Mouse (Mus musculus) bone marrow, adult 2 months (tissue): ENCODE measurements around the gene Sh3yl1. TPM values are rescaled to one million over a fixed set of nuclear protein-coding genes. Genes with fewer than 3 reads are reported as not detected.

Experiments
- H3K27ac ChIP-seq: fragments of 200-500 bp; 2 replicates; pipeline ENCODE4 v1.5.1; 2012; ENCODE audit warnings: low read depth, mild to moderate bottlenecking, control low read depth, inconsistent platforms, low read length; ENCODE audit not compliant: control insufficient read depth, poor library complexity, insufficient read depth
- H3K4me1 ChIP-seq: fragments of 200-500 bp; 2 replicates; pipeline ENCODE4 v1.6.1; 2011; ENCODE audit warnings: low read length; ENCODE audit not compliant: control insufficient read depth, insufficient read depth
- H3K4me3 ChIP-seq: fragments of 200-500 bp; replicated peaks from 2 replicates; pipeline ENCODE3; 2011; ENCODE audit warnings: mild to moderate bottlenecking, low read depth, low read length, control low read depth; ENCODE audit not compliant: control insufficient read depth
- CTCF ChIP-seq: fragments of 200-500 bp; IDR thresholded peaks from 2 replicates; pipeline ENCODE4 v1.5.1; 2011; ENCODE audit warnings: low read length, control low read depth; ENCODE audit not compliant: control insufficient read depth, insufficient read depth
- POLR2A ChIP-seq: fragments of 200-500 bp; IDR thresholded peaks from 2 replicates; pipeline ENCODE4 v1.6.1; 2011; ENCODE audit warnings: low read depth, mild to moderate bottlenecking, control low read depth, low read length, borderline replicate concordance; ENCODE audit not compliant: control insufficient read depth
- WGBS: fragments of 180-500 bp; shearing (Covaris S2); methylation state at CpG from one replicate; pipeline ENCODE4 v1.1.7; 2018; 5-methylcytosine and 5-hydroxymethylcytosine counted together
- polyA plus RNA-seq: library from polyadenylated mRNA; stranded (reverse); fragments of >200 nt; gene quantifications from 2 replicates; pipeline ENCODE4 v1.2.4, GENCODE M21; 2011; ENCODE audit warnings: low replicate concordance; ENCODE audit not compliant: missing spikeins, insufficient read depth, insufficient read length

Gene Sh3yl1
- polyA plus RNA-seq, 1 experiment = 8.0 TPM

DNA sequence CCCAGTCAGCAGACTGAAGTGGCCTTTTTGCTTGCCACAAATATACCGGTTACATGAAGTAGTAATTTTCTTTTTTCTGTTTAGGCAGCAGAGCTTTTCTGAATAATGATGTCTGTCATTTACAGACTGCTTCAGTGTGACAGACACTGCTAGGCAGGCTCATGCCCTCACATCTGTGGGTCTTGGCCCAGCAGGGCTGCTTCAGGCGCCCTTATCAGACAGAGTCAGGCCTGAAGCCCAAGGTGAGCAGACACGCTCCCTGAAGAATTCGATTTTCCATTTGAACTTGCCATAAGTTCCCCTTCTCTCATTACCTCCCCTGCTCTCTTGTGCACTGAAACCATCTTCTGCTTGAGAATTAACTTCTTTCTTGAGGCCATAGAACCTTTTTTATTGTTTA is 23.5 kb upstream of the Sh3yl1 start:
- WGBS = 74% methylated on average over 4 of the region's 4 CpGs
- Histone ChIP-seq H3K4me1 (no peaks in the 10 kb centered on the region), H3K27ac (no peak overlapping the region), H3K4me3 (no peak overlapping the region)
- no peak for TF ChIP-seq POLR2A
- TF ChIP-seq CTCF = no peak

DNA sequence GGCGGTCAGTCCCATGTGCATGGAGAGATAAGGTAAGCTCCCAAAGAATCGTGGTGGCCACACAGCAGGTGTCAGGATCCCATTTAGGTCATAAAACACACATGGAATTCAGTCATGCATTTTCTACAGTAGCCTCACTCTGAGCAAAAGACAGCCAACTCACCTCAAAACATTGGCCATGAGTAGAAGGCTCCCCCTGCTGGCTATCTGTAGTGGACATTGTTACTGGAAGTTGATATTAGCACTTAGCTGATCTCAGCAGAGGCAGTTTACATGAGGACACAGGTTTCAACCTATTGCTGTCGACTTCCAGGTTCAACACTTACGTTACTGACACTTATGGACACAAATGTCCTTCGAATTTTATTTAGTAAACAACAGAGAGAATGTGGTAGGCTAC is 21.4 kb upstream of the Sh3yl1 start:
- no peak overlapping the region for H3K4me3 ChIP-seq
- 0 out of 2 replicates have a peak, but pooled peaks have one; percentile 25 for TF ChIP-seq CTCF
- no peak for TF ChIP-seq POLR2A
- WGBS = 48% methylated on average over 5 of the region's 5 CpGs
- H3K27ac ChIP-seq = no peak overlapping the region
- no peaks in the 10 kb centered on the region for H3K4me1 ChIP-seq

GRCm38 (mm10) chr12:30891438-30891837 is 20.0 kb upstream of the Sh3yl1 start:
- WGBS = 81% methylated on average over 7 of the region's 7 CpGs
- no peak overlapping the region for H3K4me3 ChIP-seq
- no peak for TF ChIP-seq CTCF
- no peak for TF ChIP-seq POLR2A
- H3K4me1 ChIP-seq = no peaks in the 10 kb centered on the region
- no peak overlapping the region for H3K27ac ChIP-seq

DNA sequence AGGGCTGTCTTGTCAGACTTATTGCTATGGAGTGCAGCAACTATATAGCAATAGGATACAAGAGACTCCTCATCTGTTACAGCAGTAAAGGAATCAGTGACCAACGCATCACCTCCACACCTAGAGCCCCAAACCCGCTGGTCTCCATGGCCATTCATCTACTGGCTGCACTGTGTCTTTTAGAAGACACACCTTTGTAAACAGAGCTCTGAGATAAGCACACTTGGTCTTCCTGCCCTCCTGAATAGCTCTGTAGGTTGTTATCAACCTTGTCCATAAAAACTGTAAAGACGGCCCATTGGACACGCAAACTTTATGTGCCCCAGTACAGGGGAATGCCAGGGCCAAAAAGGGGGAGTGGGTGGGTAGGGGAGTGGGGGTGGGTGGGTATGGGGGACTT is 14.4 kb upstream of the Sh3yl1 start:
- 73% methylated on average over 4 of the region's 4 CpGs for WGBS
- no peak for TF ChIP-seq CTCF
- no peak for TF ChIP-seq POLR2A
- H3K4me1 ChIP-seq = no peaks in the 10 kb centered on the region
- H3K27ac ChIP-seq = no peak overlapping the region
- H3K4me3 ChIP-seq = no peak overlapping the region

DNA sequence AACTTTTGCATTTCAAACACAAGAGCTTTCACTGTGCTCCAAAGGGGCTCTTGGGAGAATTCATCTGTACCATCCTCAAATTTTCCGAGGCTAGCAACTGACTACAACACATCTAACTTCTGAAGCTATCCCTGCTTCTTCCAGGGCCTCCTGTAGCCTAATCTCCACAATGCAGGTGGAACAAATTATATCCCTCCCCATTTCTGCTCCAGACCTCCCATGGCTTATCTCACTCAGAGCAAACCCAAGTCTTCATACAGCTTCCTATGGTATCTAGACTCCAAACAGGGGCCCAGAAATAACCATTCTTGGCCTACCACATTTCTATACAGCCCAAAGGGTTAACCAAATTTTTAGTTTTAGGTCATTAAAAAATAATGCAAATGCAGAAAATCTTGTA is 2.8 kb upstream of the Sh3yl1 start:
- WGBS = 63% methylated on average over 1 of the region's 1 CpGs
- peak overlapping the region; percentile 40; the same call in 1 of the 2 replicates for H3K27ac ChIP-seq
- no peak overlapping the region for H3K4me3 ChIP-seq
- no peak for TF ChIP-seq CTCF
- no peak for TF ChIP-seq POLR2A
- H3K4me1 ChIP-seq = peaks cover 1% of the 10 kb centered on the region; the same call in 1 of the 2 replicates

DNA sequence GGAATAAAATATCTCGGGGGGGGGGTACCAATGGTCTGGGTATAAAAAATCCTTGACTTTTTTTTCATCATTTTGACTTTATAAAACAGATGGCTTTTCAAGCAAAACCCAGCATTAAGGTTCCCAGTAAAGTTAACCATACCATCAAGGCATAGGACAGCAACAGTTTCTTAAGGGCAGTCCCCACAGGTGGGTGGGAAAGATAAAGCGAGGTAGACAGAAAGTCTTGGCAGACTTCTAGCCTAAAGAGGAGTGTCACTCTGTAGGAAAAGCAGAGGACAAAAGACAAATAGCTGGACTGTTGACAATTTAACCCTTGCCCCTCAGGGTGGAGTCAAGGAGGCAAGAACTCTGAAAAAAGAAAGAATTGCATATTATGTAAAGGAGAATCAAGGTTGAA is 1.6 kb upstream of the Sh3yl1 start:
- H3K4me3 ChIP-seq = peak overlapping the region; percentile 94
- TF ChIP-seq CTCF (no peak), POLR2A (no peak)
- H3K4me1 ChIP-seq = peaks cover 1% of the 10 kb centered on the region; the same call in 1 of the 2 replicates

DNA sequence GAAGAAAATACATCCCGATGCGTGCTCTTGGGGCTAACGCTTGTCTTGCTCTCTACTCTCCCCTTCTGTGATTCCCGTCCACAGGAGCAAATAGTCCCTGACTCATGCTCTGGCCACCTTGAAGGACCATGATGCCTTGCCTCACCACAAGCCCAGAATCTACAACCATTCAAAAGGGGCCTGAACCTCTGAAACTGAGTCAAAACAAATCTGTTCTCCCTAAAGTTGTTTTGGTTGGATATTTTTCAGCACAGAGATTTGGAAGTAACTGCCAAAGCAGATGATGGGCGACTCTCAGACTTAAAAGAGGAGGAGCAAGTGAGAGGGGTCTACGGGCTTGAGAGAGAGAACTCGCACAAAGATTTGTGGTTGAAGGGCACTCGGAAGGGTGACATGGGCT is 608 bp upstream of the Sh3yl1 start:
- WGBS = 13% methylated on average over 8 of the region's 8 CpGs
- TF ChIP-seq POLR2A = no peak
- TF ChIP-seq CTCF = no peak
- H3K4me3 ChIP-seq = peak overlapping the region; percentile 94
- peaks cover 1% of the 10 kb centered on the region; the same call in 1 of the 2 replicates for H3K4me1 ChIP-seq
- H3K27ac ChIP-seq = peak overlapping the region; percentile 77

More for the DNA sequence above, 1.6 kb upstream of the Sh3yl1 start:
- 66% methylated on average over 2 of the region's 2 CpGs for WGBS
- no peak overlapping the region for H3K27ac ChIP-seq

DNA sequence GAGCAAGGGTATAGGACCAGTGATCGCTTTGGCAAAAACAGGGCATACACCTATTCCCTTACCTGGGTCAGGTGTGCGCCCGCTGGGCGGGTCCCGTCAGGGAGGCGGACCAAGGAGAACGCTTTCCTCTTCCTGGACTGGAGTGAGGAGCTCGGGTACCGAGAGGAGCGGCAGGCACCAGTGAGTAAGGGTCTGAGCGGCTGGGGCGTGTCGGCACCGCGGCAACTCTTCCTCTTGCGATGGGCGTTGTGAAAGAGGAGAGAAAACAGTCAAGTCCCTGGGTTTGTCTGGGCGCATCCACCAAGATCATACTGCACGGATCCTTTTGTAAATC is 547 bp downstream of the Sh3yl1 start:
- Histone ChIP-seq H3K4me3 (peak overlapping the region; percentile 94), H3K4me1 (peaks cover 1% of the 10 kb centered on the region; the same call in 1 of the 2 replicates), H3K27ac (no peak overlapping the region)
- WGBS = 0% methylated on average over 19 of the region's 19 CpGs
- no peak for TF ChIP-seq POLR2A
- no peak for TF ChIP-seq CTCF

GRCm38 (mm10) chr12:30912840-30913239 is 1.4 kb downstream of the Sh3yl1 start:
- WGBS = 77% methylated on average over 3 of the region's 3 CpGs
- Histone ChIP-seq H3K4me1 (peaks cover 1% of the 10 kb centered on the region; the same call in 1 of the 2 replicates), H3K27ac (no peak overlapping the region), H3K4me3 (no peak overlapping the region)
- TF ChIP-seq CTCF (no peak), POLR2A (no peak)

- H3K4me3 ChIP-seq = no peak overlapping the region
- no peak for TF ChIP-seq POLR2A
- no peak for TF ChIP-seq CTCF
- WGBS = 71% methylated on average over 3 of the region's 3 CpGs
- H3K4me1 ChIP-seq = no peaks in the 10 kb centered on the region
- no peak overlapping the region for H3K27ac ChIP-seq
Measured at GRCm38 (mm10) chr12:30922401-30922800, 10.9 kb downstream of the Sh3yl1 start.
